Mouse (Mus musculus) kidney, postnatal 10 days (tissue): ENCODE measurements around the gene Zfp428.
A peak's percentile ranks its signal among the peaks of the same experiment; 100 is the strongest.

Experiments used
- DNase-seq: peaks from one replicate; pipeline ENCODE4 v3.0.0; 2021; ENCODE audit warnings: mixed read lengths

Zfp428 gene

GRCm38 (mm10) chr7:24506838-24507725, at the start of gene Zfp428:
Gene Zfp428, plus strand, starts transcription at chr7:24507006.
- DNase-seq = peak; percentile 95

- DNase-seq = no peak
Measured at GRCm38 (mm10) chr7:24457726-24458370, 49.0 kb upstream of the Zfp428 start.

DNA sequence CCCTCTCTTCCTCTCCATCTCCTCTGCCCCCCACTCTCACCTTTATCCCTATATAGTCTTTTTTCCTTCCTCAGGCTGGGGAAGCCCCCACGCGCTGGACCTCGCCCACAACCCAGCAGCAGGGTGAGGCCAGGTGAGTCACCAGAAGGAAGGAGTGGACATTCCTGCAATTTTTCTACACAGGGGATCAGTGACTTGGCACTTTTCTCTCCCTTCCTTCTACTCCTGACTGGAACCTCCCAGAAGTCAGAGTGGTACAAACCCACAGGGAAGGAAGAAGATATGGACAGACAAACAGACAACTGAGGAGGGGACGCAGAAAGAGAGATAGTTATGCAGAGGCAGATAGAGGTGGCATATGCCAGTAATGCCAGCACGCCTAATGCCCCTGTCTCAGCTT, 47.4 kb upstream of the Zfp428 start:
- no peak for DNase-seq

DNA sequence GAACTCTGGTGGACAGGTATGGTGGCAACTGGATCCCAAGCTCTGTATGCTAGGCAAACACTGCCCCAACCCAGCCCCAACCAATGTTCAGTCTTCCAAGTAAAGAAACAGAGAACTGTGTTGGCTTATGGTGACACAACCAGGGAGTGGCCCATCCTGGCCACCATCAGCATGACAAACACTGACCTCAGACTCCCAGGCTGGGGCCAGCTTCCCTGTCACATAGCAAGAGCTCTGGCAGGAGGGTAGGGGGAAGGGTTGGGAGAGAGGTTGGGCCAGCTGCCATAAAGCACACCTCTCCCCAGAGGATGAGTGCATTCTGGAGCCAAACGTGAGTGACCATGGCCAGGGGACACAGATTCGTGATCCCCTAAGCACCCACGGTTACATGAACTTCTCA, 47.0 kb upstream of the Zfp428 start:
- DNase-seq = peak; percentile 31

DNA sequence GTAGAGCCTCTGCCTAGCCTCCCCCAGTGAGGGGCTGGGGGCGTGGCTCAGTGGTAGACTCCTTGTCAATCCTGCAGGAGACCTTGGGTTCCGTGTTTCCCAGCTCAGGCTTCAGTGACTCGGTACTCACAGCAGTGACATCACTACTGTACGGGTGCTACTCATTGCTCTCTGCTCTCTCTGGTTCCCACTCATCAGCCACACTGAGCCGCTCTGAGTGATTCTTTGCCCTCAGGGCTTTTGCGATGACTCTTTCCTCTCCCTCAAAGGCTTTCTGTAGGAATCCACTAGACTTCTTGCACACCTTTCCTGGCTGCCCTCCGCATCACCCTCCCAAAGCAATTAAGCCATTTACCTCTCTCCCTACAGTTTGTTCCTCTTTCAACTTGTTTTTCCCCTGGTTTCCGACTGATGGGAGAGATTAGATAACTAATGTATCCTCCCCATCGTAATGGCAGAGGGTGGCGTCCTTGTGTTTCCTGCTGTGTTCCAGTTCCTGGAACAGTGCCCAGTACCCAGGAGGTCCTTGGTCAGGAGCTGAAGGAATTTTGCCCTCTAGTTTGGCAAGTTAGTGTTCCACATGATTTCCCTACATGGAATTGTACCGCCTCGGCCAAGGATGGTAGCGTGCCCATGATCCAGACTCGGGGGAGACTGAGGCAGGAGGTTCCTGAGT, 45.3 kb upstream of the Zfp428 start:
- peak; percentile 77 for DNase-seq

- DNase-seq = peak; percentile 57
Measured at GRCm38 (mm10) chr7:24462388-24463319, 44.2 kb upstream of the Zfp428 start, which contains the start of gene Plaur. Gene Plaur, plus strand, starts transcription at chr7:24462484.

DNA sequence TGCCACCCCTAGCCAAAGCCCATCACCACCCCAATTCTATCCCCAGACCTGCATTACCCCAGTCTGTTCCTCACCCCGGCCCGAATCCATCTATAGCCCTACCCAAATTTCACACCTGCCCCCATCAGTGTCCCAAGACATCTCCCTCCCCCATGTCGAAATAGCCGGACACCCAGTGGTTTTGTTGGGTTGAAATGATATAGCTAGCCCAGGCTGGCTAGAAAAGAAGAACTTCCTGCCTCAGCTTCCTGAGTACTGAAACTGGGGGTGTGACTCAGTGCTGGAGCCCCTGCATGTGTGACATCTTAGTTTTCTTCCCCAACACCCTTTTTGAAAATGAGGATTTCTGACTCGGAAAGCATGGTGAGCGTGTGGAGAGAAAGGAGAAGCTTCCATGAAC, 40.0 kb upstream of the Zfp428 start:
- DNase-seq = no peak

DNA sequence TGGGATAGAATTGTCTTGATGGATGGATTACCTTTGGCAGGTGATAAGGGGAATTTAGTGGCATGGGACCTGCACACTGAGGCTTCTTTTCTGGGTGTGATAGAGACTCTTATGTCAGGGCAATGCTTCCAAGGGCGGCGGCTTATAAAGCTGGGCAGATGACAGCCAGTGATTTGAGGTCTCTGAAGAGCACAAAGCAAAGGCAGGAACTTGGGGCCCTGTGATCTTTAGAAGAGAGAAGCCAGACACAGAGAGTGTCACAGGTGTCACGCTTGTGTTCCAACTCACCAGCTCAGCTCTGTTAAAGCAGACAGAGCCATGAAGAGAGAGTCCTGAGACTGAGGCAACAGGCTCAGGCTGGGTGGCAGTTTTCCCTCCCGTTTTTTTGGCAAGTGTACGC, 38.9 kb upstream of the Zfp428 start:
- no peak for DNase-seq

DNA sequence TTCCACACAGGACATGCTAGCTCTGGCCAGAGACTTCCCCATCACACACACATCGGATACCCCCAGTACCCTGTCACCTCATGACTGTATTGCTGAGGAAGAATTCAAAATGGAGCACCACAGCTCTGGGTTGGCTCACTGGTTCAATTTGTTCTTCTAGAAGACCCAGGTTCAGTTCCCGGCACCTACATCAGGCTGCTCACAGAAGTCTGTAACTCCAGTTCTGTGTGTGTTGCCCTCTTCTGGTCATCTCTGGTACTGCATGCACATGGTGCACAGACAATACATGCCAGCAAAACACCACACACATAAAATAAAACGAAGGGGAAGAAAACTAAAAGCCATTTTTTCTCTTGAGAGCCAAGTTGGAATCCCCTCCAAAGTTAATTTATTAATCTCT, 37.7 kb upstream of the Zfp428 start:
- no peak for DNase-seq

- no peak for DNase-seq
Measured at GRCm38 (mm10) chr7:24470356-24470755, 36.5 kb upstream of the Zfp428 start.

DNA sequence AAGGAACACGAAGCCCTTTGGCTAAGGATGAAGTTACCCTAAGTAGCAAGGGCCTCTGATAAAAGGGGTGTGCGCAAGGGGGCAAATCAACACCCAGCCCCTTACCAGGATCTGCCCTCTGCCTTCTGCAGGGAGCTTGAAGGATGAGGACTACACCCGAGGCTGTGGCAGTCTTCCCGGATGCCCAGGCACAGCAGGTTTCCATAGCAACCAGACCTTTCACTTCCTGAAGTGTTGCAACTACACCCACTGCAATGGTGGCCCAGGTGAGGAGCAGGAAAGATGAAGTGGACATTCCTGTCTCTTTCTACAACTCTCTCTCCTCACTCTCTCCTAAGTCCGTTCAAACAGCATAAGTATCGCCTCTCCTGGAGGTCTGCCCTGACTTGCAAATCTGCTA, 34.4 kb upstream of the Zfp428 start:
- no peak for DNase-seq

GRCm38 (mm10) chr7:24472937-24473336, 33.9 kb upstream of the Zfp428 start:
- peak; percentile 39 for DNase-seq

DNA sequence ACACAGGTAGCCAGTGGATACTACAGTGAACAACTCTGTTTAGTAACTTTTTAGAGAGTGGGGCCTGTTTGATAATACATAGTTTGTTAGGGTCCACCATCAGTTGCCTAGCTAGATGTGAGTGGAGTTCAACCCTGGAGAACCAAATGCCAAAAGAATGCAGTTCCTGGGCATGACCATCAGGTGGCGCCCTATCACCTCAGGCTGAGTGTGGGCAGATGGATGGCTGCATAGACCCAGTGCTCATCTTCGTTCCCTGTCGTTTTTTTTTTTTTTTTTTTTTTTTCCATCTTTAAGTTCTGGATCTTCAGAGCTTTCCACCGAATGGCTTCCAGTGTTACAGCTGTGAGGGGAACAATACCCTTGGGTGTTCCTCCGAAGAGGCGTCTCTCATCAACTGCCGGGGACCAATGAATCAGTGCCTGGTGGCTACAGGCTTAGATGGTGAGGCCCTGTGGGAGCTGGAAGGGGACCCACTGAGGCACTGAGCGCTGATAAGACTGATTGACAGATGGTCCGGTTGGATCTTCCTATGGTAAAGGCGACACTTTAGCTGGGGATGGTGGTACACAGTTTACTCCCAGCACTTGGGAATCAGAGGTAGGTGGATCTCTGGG, 32.8 kb upstream of the Zfp428 start:
- peak; percentile 69 for DNase-seq

DNA sequence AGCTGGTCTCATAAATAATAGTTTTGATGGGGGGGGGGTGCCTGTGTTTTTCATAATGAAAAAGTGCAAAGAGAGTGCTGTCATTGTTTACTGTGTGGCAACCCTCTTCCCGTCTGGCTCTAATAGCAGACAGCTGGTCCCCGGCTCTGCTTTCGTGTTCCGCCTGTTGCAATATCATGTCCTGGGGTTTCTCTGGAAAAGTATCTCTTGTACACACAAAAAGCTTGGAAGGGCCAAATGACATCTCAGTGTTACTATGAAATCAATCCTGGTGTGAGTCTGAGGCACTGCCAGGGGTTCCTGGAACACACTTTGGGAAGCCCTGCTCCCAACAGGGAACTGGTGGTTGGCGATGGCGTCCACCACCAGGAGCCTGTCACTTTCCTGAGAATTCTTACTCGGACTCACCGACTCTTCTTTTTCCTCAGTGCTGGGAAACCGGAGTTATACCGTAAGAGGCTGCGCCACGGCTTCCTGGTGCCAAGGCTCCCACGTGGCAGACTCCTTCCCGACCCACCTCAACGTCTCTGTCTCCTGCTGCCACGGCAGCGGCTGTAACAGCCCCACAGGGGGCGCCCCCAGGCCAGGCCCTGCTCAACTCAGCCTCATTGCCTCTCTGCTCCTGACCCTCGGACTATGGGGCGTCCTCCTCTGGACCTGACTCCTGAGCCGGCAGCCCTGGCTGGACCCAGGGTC, 31.8 kb upstream of the Zfp428 start:
- peak; percentile 42 for DNase-seq

GRCm38 (mm10) chr7:24476338-24476737, 30.5 kb upstream of the Zfp428 start:
- no peak for DNase-seq

- no peak for DNase-seq
Measured at GRCm38 (mm10) chr7:24476856-24477255, 29.9 kb upstream of the Zfp428 start.

DNA sequence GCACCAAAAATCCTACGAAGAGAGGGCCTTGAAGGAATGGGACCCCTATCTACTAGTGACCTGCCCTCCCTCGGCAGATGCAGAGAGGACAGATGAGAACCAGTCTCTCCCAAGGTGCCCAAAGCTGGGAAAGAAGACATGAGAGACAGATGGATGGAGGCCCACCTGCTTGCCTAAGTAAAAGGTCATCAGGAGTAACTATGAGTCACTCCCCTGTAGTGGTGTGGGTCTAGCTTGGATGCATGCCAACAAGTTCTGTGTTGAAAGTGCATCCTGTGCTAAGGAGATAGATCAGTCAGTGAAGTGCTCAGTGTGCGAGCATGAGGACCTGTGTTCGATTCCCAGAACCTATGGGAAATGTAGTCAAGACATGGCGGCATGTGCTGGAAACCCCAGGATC, 27.9 kb upstream of the Zfp428 start:
- DNase-seq = no peak

- no peak for DNase-seq
Measured at GRCm38 (mm10) chr7:24479685-24480084, 27.1 kb upstream of the Zfp428 start.

- no peak for DNase-seq
Measured at GRCm38 (mm10) chr7:24480121-24480941, 26.5 kb upstream of the Zfp428 start.

DNA sequence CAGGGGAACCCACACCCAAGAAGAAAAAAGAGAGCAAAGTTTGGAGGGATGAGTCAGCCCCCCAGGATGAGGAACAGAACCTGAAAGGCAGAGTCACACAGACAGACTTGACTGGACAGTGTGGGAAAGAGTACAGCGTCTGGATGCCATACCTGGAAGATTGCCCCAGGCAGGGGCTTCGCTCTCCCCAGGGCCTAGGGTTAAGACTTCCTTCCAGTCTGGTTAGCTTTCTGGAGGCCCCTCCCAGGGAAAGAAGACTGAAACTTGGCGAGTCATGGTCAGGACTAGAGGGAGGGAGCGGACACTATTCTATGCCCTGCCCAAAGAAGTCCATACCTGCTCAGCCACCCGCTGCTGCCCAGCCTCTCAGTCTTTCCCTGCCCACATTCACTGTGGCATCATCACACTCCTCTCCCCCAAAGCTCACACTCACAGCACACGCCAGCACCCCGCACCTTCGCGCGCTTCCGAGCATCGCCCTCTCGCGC, 25.8 kb upstream of the Zfp428 start:
- no peak for DNase-seq
